Mouse (Mus musculus): ENCODE data around the gene Mospd3.

DNA sequence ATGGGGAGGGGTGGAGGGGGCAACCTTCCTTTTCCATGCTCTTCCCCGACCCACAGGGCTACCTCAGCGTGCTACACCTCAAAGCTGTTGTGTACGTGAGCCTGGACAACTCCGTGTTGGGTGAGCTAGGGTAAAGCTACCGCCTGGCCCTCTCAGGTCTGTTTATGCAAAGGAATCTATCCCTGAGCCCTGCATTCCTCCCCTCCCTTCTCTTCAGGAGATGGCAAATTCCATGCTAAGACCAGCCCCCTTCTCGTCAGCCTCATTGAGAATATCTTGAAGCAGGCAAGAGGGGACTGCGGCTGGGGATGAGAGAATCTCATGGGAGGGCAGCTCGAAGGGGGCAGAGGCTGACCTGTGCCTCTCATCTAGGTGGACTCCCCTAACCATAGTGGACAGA is 18.2 kb downstream of the Mospd3 start:
- TF ChIP-seq CTCF (IDR thresholded peaks at IDR 0.05; ENCODE audit: extremely low read depth, insufficient read depth, low read length) (no peak), POLR2A (IDR thresholded peaks at IDR 0.05; ENCODE audit: extremely low read depth, insufficient read depth, low read length) (no peak)

Data from cortical plate, adult 2 months (tissue).